Mouse (Mus musculus) spleen, adult 2 months (tissue): ENCODE results near the gene Ugt1a8.

Experiments used
- CTCF ChIP-seq: fragments of 200-500 bp; IDR thresholded peaks from 2 replicates; pipeline ENCODE4 v1.5.1; 2011; ENCODE audit warnings: mild to moderate bottlenecking, inconsistent platforms; ENCODE audit not compliant: insufficient read depth, insufficient read length, insufficient replicate concordance; ENCODE audit errors: extremely low read depth
- POLR2A ChIP-seq: fragments of 200-500 bp; IDR thresholded peaks from 2 replicates; pipeline ENCODE4 v1.6.1; 2011; ENCODE audit warnings: low read depth, low read length, inconsistent platforms

- TF ChIP-seq CTCF (no peak), POLR2A (no peak)
These were observed 142.0 kb downstream of the Ugt1a8 start for GRCm38 (mm10) chr1:88229566-88229965.
